20 mouse cellular contexts compared by ENCODE assay signal in the genomic region with DNA sequence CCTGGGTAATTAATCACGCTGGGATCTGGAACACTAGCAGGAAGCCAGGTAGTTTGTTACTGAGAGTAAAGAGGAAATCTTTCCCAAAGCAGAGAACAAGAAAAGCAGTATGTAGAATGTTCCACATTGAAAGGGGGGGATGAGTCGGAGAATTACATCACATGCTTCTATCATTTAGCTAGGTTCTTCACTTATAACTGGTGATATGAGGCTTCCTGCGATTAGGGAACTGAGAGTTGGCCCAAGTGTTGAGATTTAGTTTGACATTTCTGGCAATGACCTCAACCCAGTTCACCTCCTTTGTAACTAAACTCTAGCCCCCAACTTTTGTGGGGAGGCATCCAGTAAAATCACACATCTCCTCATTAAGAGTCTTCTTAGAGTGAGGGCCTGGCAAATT.
"Had no signal": no experiment of that assay in that cellular context is flagged by ENCODE, and none has a peak within 500 bp of the region (broad histone marks: within the 10 kb centered on the region; RNA-seq: fewer than 3 reads in every experiment).

No protein-coding gene starts in this region.

- H3K4me1 ChIP-seq: liver, embryonic 15.5 days; lung, embryonic 15.5 days; midbrain, embryonic 10.5 days; midbrain, embryonic 12.5 days; neural tube, embryonic 12.5 days had no signal

- DNase-seq: liver, postnatal 0 days; lung, adult 2 months; lung, postnatal 10 days; midbrain, embryonic 14.5 days; retina, postnatal 1 day; right cerebral cortex, adult 18-20 months; right cerebral cortex, postnatal 25 days; right cerebral cortex, postnatal 4 days; spleen, adult 18-20 months; thymus, adult 18-20 months; thymus, postnatal 14 days; thymus, postnatal 36 days had no signal

- ATAC-seq: liver, postnatal 0 days; midbrain, embryonic 16.5 days had no signal

- H3K27ac ChIP-seq: liver, embryonic 15.5 days; lung, embryonic 15.5 days; macrophage; midbrain, embryonic 10.5 days; midbrain, embryonic 12.5 days; neural tube, embryonic 12.5 days had no signal

- H3K4me3 ChIP-seq: liver, embryonic 15.5 days; lung, embryonic 15.5 days; midbrain, embryonic 10.5 days; midbrain, embryonic 12.5 days; myocyte; neural tube, embryonic 12.5 days had no signal
